Mouse (Mus musculus): ENCODE data around the gene Smarcc2.

GRCm38 (mm10) chr10:128516029-128516428 is 57.0 kb downstream of the Smarcc2 start:
- TF ChIP-seq GATA1 (IDR thresholded peaks at IDR 0.05; ENCODE audit: borderline replicate concordance, low read length), result no peak
- no peak for TF ChIP-seq FLI1 (IDR thresholded peaks at IDR 0.05; ENCODE audit: low read length)
